Mouse (Mus musculus): ENCODE data around the gene Gys1.

- no peak for TF ChIP-seq FLI1 (IDR thresholded peaks at IDR 0.05; ENCODE audit: low read length)
- no peak for TF ChIP-seq GATA1 (IDR thresholded peaks at IDR 0.05; ENCODE audit: borderline replicate concordance, low read length)
Observed at GRCm38 (mm10) chr7:45435038-45435437, 394 bp downstream of the Gys1 start.

Data from megakaryocyte, embryonic 14.5 days (primary cell).